Mouse (Mus musculus) spleen, adult 18-20 months (tissue): ENCODE results near the gene Shisa7.
"Not testable (repeated sequence)": the region's sequence is repeated elsewhere in the genome, so short reads cannot be mapped to it uniquely, and the experiment has no call there.

Source experiments
- DNase-seq, 2 experiments: peaks; one replicate each; pipeline ENCODE4 v3.0.0; 2022; ENCODE audit warnings: mixed read lengths in 2 of 2

Gene Shisa7

GRCm38 (mm10) chr7:4844245-4844916 lies at the start of gene Shisa7:
Gene Shisa7 (minus strand): TSS chr7:4844696.
- no peak for DNase-seq

DNA sequence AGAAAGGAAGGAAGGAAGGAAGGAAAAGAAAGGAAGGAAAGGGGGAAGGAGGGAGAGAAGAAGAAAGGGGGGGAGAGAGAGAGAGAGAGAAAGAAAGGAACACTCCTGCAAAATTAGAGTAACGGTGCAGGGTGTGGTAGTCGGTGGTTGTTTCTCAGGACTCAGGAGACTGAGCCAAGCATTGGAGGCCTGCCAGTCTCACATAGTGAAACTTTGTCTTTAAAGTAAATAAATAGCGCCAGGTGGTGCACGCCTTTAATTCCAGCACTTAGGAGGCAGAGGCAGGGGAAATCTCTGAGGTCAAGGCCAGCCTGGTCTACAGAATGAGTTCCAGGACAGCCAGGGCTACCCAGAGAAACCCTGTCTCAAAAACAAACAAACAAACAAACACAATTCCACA lies 42.2 kb upstream of the Shisa7 start:
- DNase-seq = no peak

DNA sequence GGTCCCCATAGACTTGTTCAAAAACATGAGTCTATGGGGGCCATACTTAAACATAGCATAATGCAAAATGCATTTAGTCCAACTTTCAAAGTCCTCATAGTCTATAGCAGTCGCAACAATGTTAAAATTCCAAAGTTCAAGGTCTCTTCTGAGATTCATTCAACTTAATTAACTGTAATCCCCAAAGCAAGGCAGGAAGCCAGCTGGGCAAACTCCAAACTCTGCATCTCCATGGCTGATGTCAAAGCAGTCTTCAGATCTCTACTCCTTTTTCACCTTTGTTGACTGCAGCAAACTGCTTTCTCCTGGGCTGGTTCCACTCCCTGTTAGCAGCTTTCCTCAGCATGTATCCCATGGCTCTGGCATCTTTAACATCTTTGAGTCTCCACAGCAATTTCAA lies 34.5 kb upstream of the Shisa7 start:
- not testable (repeated sequence) for DNase-seq

DNA sequence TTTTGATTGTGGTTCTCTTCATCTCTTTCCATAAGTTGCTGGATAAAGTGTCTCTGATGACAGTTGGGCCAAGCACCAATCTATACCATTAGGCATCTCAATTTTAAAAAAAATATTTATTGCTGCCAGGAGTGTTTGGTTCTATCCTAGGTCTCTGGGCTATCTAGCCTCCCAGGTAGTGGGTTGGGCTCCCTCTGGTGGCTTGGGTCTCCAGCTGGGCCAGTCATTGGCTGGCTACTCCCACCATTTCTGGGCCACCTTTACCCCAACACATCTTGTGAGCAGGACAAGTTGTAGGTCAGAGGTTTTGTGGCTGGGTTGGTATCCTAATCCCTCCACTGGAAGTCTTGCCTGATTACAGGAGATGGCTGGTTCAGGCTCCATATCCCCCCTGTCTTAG lies 33.7 kb upstream of the Shisa7 start:
- DNase-seq = peak in 1 of 2 experiments; percentile 43

GRCm38 (mm10) chr7:4877226-4877625 lies 32.7 kb upstream of the Shisa7 start:
- DNase-seq = no peak

DNA sequence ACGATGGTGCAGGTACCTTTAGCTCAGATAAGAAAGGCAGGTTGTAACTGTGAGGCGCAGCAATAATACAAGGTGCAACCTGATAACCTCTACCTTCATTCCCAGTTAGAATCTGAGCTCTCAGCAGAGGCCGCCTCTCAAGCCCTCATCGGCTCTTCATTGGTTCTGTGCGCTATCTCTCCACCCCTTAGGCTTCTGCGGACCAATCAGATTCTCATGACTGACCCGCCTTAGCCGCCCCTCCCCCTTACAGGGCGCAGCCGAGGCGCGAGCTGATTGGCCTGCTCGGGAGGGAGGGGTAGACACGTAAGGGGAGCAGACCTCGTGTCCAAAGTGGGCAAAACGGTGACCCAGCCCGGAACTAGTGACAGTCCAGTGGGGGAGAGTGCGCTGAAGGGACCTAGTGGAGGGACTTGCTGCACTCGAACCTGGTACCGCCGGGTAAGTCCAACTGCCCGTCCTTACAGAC lies 32.3 kb upstream of the Shisa7 start, which contains the start of gene Isoc2a:
Gene Isoc2a, plus strand, starts transcription at position 401 of the 469 bp plus-strand sequence.
- DNase-seq = peak; percentile 75 to 82

DNA sequence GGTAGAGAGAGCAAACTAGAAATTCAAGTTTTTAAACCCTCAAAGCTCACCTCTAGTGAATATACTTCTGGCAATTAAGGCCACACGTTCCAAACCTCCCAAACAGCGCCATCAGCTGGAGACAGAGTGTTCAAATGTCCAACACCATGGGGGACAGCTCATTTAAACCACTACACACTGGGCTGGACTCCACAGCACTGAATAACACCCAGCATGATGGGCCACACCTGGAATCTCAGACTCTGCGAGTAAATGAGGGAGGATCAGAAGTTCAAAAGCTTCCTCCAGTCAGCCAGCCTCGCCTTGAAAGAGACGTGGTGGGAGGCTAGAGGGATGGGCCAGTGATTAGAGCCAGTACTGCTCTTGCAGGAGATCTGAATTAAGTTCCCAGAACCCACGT lies 25.6 kb upstream of the Shisa7 start, which contains the start of gene Isoc2b:
Gene Isoc2b, minus strand, starts transcription at position 126 of the 400 bp plus-strand sequence.
- DNase-seq = no peak

GRCm38 (mm10) chr7:4866631-4867180 lies 22.2 kb upstream of the Shisa7 start:
- DNase-seq = peak in 1 of 2 experiments; percentile 0

GRCm38 (mm10) chr7:4865579-4866493 lies 21.3 kb upstream of the Shisa7 start:
- peak; percentile 88 to 90 for DNase-seq

DNA sequence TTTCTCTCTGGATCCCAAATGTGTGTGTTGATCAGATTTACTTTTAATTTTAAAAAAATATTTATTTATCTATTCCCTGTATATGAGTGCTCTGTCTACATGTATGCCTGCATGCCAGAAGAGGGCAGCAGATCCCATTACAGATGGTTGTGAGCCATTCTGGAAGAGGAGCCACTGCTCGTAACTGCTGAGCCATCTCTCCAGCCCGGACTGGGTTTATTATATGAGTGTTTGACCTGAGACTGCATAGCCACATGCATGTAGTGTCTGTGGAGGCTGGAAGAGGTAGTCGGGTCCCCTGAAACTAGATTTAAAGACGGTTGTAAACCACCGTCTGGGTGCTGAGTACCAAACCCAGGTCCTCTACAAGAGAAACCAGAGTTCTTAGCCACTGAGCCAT lies 20.6 kb upstream of the Shisa7 start:
- no peak for DNase-seq

DNA sequence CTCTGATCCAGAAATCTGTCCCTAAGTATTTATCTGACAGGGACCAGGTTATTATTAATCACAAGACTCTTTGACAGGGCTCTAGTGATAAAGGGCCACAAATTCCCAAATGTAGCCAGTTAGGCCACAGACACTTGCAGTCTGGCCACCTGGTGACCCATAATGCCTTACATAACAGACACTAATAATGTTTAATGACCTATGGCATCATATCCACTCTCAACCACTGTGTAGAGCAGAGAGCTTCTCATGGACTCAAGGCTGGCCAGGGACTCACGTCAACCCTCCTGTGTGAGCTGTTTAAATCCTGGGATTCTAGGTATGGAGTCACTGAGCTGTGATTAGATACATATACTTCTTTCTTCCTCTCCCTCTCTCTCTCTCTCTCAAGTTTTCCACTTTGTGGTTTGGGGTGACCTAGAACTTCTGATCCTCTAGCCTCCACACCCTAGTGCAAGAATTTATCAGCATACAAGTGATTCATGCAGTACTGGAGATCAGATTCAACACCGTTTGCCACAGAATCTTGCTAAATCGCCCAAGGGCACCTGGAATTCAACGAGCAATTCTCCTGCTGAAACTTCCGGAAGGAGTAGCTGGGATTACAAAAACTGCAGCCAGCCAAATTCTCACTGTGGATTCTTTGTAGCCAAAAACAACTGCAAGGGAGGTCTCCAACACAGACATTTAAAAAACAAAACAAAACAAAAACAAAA lies 19.8 kb upstream of the Shisa7 start:
- DNase-seq = no peak

DNA sequence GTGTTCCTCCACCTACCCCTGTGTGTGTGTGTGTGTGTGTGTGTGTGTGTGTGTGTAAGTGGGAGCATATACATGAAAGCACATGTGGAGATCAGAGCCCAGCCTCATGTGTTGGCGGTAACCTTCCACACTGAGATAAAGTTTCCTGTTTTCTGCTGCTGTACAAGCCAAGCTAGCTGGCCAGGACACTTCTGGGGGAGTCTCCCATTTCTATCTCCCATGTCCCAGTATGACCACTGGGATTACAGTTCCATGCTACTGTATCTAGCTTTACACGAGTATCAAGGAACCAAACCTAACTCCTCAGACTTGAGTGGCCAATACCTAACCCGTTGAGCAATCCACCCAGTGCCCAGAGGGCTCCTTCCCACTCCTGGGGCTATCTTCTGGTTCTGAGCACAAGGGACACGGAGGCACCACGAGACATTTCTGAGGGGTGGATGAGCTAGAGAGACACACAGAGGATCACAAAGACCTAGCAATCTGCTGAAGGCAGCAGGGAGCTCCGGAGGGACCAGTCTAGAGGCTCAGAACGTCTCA lies 19.1 kb upstream of the Shisa7 start:
- no peak for DNase-seq

DNA sequence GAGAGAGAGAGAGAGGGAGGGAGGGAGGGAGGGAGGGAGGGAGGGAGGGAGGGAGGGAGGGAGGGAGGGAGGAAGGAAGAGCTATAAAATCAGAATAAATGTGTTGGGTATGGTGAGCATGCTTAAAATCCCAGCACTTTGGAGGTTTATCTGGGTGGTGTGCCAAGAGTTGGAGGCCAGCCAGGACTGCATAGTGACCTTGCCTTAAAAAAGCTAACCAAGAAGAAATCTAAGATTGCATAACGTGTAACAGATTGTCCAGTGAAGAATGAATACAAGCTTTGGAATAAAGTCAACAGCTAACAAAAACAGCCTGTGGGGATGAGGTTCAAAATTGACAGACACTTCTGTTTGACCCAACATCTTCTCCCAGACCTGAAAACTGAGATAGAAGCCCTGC lies 18.5 kb upstream of the Shisa7 start:
- peak in 1 of 2 experiments; percentile 18 for DNase-seq

- not testable (repeated sequence) for DNase-seq
Observed at GRCm38 (mm10) chr7:4860926-4861325, 16.4 kb upstream of the Shisa7 start.

DNA sequence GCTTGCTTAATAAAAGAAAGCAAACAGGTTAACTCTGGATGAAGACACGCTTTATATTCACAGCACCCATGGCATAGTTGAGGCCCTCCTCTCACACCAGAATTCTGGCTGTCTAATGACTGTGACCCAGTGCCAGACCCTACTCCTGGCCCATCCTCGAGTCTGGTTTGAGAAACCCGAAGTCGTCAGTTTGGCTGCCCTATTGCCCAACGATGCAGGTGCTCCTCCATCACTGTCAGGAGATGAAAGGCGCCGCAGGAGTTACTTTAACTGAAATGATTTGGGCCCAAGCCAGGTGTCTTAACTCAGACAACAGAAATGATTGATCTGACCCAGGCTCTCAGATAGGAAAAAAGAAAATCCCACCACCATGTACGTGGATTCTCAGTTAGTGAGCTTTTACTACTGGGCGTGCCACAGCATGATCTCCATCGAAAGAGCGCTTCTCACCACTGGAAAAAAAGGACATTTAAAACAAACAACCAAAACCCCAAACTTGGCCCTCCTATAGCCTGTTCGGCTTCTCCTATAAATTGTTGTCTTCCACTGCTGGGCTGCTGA lies 15.0 kb upstream of the Shisa7 start:
- no peak for DNase-seq

DNA sequence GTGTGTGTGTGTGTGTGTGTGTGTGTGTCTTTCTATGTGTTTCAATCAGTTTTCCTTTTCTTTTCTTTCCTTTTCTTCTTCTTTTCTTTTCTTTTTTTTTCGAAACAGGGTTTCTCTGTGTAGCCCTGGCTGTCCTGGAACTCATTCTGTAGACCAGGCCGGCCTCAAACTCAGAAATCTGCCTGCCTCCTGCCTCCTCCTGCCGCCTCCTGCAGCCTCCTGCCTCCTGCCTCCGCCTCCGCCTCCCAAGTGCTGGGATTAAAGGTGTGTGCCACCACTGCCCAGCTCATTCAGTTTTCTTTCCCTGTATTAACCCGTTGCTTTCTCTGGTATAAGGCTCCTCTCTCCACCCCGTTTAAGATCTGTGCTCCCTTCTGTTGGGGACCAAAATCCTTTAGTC lies 12.8 kb upstream of the Shisa7 start:
- no peak for DNase-seq

DNA sequence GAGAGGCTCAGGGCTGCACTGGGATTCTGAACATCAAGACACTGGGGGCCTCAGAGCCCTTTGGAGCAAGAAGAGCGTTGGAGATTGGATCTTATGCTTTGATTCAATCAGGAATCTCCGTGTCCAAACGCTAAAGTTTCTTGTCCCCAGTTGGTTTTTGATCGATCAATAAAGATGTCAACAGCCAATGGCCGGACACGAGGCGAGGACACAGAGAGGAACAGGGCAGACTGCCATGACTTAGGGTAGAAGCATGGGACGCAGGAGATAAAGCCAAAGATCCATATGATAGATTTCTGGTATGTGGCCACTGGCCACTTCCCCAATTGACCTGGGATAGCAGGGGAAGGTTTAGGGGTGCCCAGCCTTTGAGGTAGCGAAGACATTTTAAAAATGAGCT lies 12.0 kb upstream of the Shisa7 start:
- no peak for DNase-seq

DNA sequence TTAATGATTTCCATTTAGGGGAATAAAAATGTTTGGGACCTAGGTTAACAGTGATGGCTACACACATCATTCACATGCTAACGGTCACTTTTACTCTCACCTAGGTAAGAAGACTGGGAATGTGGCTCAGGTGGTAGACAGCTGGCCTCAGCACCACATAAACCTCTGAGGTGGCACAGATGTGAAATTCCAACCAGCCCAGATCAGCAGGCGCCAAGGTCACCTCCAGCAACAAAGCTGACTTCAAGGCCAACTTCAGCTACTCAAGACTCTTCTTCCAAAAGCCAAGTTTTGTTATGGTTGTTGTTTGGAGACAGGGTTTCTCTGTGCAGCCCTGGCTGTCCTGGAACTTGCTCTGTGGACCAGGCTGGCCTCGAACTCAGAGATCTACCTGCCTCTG lies 9.1 kb upstream of the Shisa7 start:
- no peak for DNase-seq

DNA sequence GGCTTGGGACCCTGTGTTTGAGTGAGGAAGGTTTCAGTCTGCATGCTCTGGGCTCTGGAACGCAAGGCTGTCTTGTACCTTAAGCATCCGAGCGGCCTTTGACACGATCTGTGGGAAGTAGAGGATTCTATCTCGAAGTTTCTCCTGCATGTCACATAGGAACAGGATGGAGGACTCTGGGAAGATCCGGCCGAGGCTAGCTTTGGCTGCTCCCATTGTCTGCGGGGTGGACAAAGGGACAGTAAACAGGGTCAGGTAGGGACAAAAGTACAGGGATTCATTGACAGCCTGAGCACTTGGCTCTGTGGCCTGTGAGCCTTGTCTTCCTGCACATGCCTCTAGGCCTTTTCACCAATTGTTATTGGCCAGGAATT lies 6.8 kb upstream of the Shisa7 start:
- no peak for DNase-seq

DNA sequence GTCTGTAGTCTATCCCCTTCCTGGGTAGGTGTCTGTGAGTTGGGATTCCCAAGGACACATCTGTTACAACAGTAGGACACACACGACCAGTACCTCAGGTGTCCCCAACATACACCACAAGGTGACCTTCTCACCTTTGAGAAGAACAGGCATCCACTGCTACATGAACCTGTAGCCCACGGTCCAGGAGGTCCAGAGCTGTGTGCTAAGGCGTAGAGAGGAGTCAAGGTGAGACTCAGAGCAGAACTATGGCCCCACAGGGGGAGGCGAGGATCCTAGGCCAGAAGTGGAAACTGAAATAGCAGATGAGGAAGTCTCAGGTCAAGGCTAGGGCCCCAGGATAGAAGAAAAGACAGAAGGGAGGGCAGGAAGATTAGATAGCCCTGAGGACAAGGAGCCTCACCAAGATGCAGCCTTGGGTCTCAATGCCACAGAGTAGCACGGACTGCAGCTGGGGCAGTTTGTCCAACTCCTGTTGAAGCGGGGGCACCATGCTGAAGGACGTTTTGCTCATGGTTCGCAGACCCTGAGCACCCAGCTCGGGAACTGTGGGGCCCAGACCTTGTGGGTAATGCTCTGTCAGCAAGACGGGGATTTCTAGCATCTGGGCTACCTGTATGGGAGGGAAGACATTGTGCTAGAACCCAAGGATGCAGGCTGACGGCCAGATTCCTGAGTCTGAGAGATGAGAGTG lies 6.3 kb upstream of the Shisa7 start:
- no peak for DNase-seq

- DNase-seq = no peak
Observed at GRCm38 (mm10) chr7:4849372-4849771, 4.9 kb upstream of the Shisa7 start.

DNA sequence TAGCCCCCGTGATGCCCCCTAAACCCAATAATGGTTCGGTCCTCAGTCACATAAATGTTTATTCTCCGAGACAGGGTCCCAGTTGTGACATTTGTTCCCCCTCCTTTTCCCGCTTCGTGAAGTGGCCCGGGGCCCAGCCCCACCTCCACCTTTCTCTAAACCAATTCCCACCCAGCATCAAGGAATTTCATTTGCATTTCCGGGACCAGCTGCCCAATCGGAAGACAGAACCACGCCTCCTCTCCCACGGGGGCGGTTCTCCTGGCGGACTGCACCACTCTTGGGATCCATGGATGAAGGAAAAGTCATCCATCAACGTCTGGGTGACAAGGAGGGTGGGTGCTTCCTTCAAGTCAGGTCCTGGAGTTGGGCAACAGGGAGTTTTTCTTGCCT lies 417 bp upstream of the Shisa7 start:
- no peak for DNase-seq
